Mouse (Mus musculus) stomach, postnatal 0 days (tissue): Measurements from ENCODE around the gene Nrxn3.

ENCODE experiments used
- CTCF ChIP-seq: IDR thresholded peaks from 2 replicates; pipeline ENCODE4 v1.5.1; 2016; ENCODE audit warnings: antibody characterized with exemption, low read depth, mild to moderate bottlenecking, moderate library complexity
- EP300 ChIP-seq: optimal IDR thresholded peaks from 2 replicates; pipeline ENCODE3; 2016; ENCODE audit warnings: antibody characterized with exemption

DNA sequence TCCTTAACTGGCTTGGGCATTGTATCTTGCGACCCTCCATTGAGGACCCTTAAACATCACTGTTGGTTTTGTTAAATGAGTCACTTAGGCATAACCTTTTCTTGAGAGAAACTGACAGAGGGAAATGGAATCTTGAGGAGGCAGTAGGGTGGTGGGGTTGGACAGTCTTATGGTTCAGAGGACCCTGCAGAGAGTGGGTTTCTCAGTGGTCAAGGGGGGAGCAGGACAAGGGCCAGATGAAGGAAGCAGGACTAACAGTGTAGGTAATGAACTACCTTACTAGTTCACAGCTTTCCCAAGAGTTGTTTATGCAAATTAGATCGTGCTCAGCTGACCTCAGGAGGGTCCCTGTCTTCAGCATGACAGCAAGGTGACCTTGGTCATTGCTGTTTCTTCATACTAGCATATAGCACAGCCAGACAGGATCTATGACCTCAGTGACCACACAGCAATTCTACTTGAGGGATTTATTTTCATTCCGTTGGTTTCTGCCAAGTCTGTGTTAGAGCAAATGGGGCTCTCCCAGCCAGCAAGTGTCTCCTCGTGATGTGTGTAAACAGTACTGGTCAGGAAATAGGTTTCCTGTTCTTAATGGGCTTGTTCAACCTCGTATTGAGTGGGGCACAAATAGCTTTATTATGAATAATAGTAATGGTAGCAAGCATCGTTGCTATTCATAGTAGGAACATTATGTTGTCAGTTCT, 384.4 kb downstream of the Nrxn3 start:
- TF ChIP-seq CTCF, result no peak
- no peak for TF ChIP-seq EP300
